Mouse (Mus musculus) midbrain, postnatal 0 days (tissue): ENCODE measurements at regions not wholly inside any gene's neighbourhood (a gene's known extent, or its start where the extent isn't known, plus 50 kb on each side); places are given as distances from the start of the nearest gene placed in this dataset. TPM values are rescaled to one million over a fixed set of nuclear protein-coding genes. Genes with fewer than 3 reads are reported as not detected.

Experiments
- ATAC-seq: fragments of 200-750 bp; cut with Nextera tagmentation; 2 replicates; pipeline ENCODE4 v1.8.0; 2017; ENCODE audit warnings: moderate number of reproducible peaks, mild to moderate bottlenecking, moderate TSS enrichment, moderate library complexity; ENCODE audit not compliant: low FRiP score
- DNase-seq: peaks from one replicate; pipeline ENCODE4 v3.0.0-alpha.2; 2015; ENCODE audit warnings: low spot score
- H3K27ac ChIP-seq: fragments of 300-500 bp; sonication (generic); 2 replicates; pipeline ENCODE4 v1.5.1; 2014; ENCODE audit warnings: low read depth, mild to moderate bottlenecking, low read length, mixed read lengths
- H3K27me3 ChIP-seq: fragments of 300-500 bp; sonication (generic); 2 replicates; pipeline ENCODE4 v1.6.1; 2014; ENCODE audit warnings: low read length, control low read depth, mixed read lengths; ENCODE audit not compliant: insufficient read depth
- H3K36me3 ChIP-seq: fragments of 300-500 bp; sonication (generic); 2 replicates; pipeline ENCODE4 v1.6.1; 2014; ENCODE audit warnings: low read length, control low read depth, mixed read lengths; ENCODE audit not compliant: insufficient read depth
- H3K4me1 ChIP-seq: fragments of 300-500 bp; sonication (generic); 2 replicates; pipeline ENCODE4 v1.6.1; 2014; ENCODE audit warnings: mild to moderate bottlenecking, control low read depth, antibody characterized with exemption, low read length, mixed read lengths; ENCODE audit not compliant: insufficient read depth
- H3K4me2 ChIP-seq: fragments of 300-500 bp; sonication (generic); 2 replicates; pipeline ENCODE4 v1.6.1; 2014; ENCODE audit warnings: low read depth, mild to moderate bottlenecking, low read length, mixed read lengths; ENCODE audit not compliant: poor library complexity, severe bottlenecking
- H3K4me3 ChIP-seq: fragments of 300-500 bp; sonication (generic); 2 replicates; pipeline ENCODE4 v1.5.1; 2014; ENCODE audit warnings: low read depth, mild to moderate bottlenecking, low read length, moderate library complexity
- H3K9ac ChIP-seq: fragments of 300-500 bp; sonication (generic); replicated peaks from 2 replicates; pipeline ENCODE4 v1.6.1; 2014; ENCODE audit warnings: mild to moderate bottlenecking, low read length, moderate library complexity, mixed read lengths; ENCODE audit not compliant: poor library complexity, severe bottlenecking
- H3K9me3 ChIP-seq: fragments of 300-500 bp; sonication (generic); 2 replicates; pipeline ENCODE4 v1.6.1; 2016; ENCODE audit warnings: low read length, control low read depth
- CTCF ChIP-seq: IDR thresholded peaks from 2 replicates; pipeline ENCODE4 v1.5.1; 2016; ENCODE audit warnings: antibody characterized with exemption, mild to moderate bottlenecking
- WGBS: fragments of 180-500 bp; shearing (Covaris S2); extraction: QIAGEN DNeasy Blood & Tissue Kit; methylation state at CpG from one replicate; pipeline ENCODE4 v1.1.7; 2014; 5-methylcytosine and 5-hydroxymethylcytosine counted together
- microRNA-seq: library from miRNA; unstranded; fragments of <30 nt; microRNA quantifications from one replicate; pipeline ENCODE4, GENCODE M21; 2016; ENCODE audit warnings: borderline number of aligned reads

GRCm38 (mm10) chr7:54008684-54009083 lies 826.6 kb upstream of the Luzp2 start:
- WGBS, result 72% methylated on average over 3 of the region's 3 CpGs
- DNase-seq (peak; percentile 31), ATAC-seq (no peak)
- H3K9me3 ChIP-seq, result no peaks in the 10 kb centered on the region
- no peak overlapping the region for H3K27ac ChIP-seq
- TF ChIP-seq CTCF, result peak; percentile 74
- no peaks in the 10 kb centered on the region for H3K36me3 ChIP-seq
- no peak overlapping the region for H3K4me3 ChIP-seq
- no peaks in the 10 kb centered on the region for H3K4me1 ChIP-seq
- H3K27me3 ChIP-seq, result no peaks in the 10 kb centered on the region
- no peak overlapping the region for H3K9ac ChIP-seq
- H3K4me2 ChIP-seq, result no peak overlapping the region

Small RNA genes in the stretch of these regions (microRNA-seq; reads per million reads assigned to microRNA genes)
- not detected for gene Gm27921
- not detected for gene Mir6238
